Mouse (Mus musculus): ENCODE measurements around the gene Prkag2. TPM values are rescaled to one million over a fixed set of nuclear protein-coding genes. Genes with fewer than 3 reads are reported as not detected.

Gene Prkag2
- polyA plus RNA-seq, 1 experiment from 2014 or later: 4.8 TPM

DNA sequence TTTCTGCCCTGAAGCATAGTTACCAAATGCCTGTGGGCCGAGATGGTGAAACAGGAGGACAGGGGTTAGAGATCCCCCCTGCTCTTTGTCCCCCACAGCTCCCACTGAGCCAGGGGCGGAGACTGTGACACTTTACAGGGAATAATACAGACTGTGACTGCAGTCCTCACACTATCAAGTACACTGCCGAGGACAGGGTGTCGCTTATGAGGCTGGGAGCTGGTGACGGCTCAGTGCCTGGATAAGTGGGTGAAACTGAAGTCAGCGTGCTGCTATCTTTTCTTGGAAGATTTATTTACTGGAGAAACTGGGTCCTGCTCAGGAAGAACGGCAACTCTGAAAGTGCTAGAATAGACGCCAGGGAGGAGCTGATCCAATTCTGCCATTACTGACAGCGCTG is 210.6 kb downstream of the Prkag2 start:
- H3K4me1 ChIP-seq (ENCODE audit: control insufficient read depth, low read depth, low read length): no peaks in the 10 kb centered on the region
- H3K27me3 ChIP-seq (ENCODE audit: control insufficient read depth, insufficient read depth, low read depth, low read length): no peaks in the 10 kb centered on the region
- H3K27ac ChIP-seq (ENCODE audit: low read length): no peak overlapping the region
- no peak overlapping the region for H3K4me2 ChIP-seq (ENCODE audit: low read depth, low read length)
- no peak overlapping the region for H3K4me3 ChIP-seq (ENCODE audit: low read depth, low read length)
- no peaks in the 10 kb centered on the region for H3K9me3 ChIP-seq (replicated peaks; ENCODE audit: control insufficient read depth, low read length)
- H3K36me3 ChIP-seq (ENCODE audit: control insufficient read depth, insufficient read depth): no peaks in the 10 kb centered on the region; the same call in 1 of the 2 replicates
- no peak for ATAC-seq (ENCODE audit: low read depth)
- H3K9ac ChIP-seq (ENCODE audit: low read depth, low read length): no peak overlapping the region
- 67% methylated on average over 9 of the region's 9 CpGs for WGBS (ENCODE audit: insufficient replicate concordance)

DNA sequence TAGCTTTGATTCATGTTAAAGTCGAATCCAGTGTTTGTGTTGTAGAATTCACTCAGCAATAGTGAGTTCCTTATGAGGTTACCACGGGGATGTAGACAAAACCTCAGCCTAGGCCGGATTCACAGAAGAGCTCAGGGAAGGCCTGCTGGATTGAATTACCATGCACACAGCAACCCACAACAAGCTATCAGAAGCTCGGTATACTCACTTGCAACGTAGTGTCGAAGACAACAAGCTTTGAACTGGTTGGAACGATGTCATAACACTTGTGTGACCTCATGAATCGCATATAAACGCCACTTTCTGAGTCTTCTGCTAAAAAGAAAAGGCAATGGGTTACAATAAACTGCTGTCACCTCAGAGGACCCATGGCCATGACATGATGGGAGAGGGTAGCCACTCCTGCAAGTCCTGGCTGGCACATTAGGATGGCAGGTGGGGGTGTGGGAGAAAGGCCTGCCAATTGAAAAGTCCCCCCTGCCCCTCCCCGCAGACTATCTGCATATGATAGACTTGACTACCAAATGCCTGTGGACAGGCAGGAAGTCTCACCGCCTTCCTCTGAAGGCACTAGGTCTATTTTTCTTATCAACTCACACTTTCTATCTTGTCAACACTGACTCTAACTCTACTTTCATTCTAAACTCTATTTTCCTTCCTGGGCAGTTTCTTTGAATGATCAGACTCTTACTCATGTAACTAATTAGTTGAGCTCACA is 211.4 kb downstream of the Prkag2 start:
- Histone ChIP-seq H3K4me3 (ENCODE audit: low read depth, low read length) (no peak overlapping the region), H3K9me3 (replicated peaks; ENCODE audit: control insufficient read depth, low read length) (no peaks in the 10 kb centered on the region), H3K9ac (ENCODE audit: low read depth, low read length) (no peak overlapping the region), H3K27ac (ENCODE audit: low read length) (no peak overlapping the region), H3K4me1 (ENCODE audit: control insufficient read depth, low read depth, low read length) (no peaks in the 10 kb centered on the region), H3K36me3 (ENCODE audit: control insufficient read depth, insufficient read depth) (no peaks in the 10 kb centered on the region; the same call in 1 of the 2 replicates), H3K4me2 (ENCODE audit: low read depth, low read length) (no peak overlapping the region), H3K27me3 (ENCODE audit: control insufficient read depth, insufficient read depth, low read depth, low read length) (no peaks in the 10 kb centered on the region)
- no peak for ATAC-seq (ENCODE audit: low read depth)
- 70% methylated on average over 11 of the region's 11 CpGs for WGBS (ENCODE audit: insufficient replicate concordance)

DNA sequence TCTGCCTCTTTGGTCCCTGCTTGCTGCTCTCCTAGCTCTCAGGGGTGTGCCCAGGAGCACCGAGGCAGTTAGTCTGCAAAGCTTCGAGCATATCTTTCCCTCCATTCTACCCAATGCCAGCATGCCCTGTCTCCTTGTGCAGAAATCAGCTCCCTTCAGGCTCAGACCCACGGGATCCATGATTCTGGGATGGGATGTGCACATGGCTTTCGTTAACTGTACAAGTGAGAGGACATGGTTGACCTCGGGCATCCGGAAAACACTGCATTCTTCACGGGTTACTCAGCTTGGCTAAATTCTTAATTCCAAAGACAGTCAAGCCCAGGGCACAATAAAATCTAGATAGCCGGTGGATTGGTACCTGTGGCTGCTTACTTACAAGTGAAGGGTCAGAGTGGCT is 213.2 kb downstream of the Prkag2 start:
- 67% methylated on average over 8 of the region's 8 CpGs for WGBS (ENCODE audit: insufficient replicate concordance)
- H3K27ac ChIP-seq (ENCODE audit: low read length): no peak overlapping the region
- no peak for ATAC-seq (ENCODE audit: low read depth)
- H3K4me1 ChIP-seq (ENCODE audit: control insufficient read depth, low read depth, low read length): no peaks in the 10 kb centered on the region
- H3K4me3 ChIP-seq (ENCODE audit: low read depth, low read length): no peak overlapping the region
- H3K4me2 ChIP-seq (ENCODE audit: low read depth, low read length): no peak overlapping the region
- H3K27me3 ChIP-seq (ENCODE audit: control insufficient read depth, insufficient read depth, low read depth, low read length): no peaks in the 10 kb centered on the region
- no peaks in the 10 kb centered on the region; the same call in 1 of the 2 replicates for H3K36me3 ChIP-seq (ENCODE audit: control insufficient read depth, insufficient read depth)
- no peaks in the 10 kb centered on the region for H3K9me3 ChIP-seq (replicated peaks; ENCODE audit: control insufficient read depth, low read length)
- H3K9ac ChIP-seq (ENCODE audit: low read depth, low read length): no peak overlapping the region

DNA sequence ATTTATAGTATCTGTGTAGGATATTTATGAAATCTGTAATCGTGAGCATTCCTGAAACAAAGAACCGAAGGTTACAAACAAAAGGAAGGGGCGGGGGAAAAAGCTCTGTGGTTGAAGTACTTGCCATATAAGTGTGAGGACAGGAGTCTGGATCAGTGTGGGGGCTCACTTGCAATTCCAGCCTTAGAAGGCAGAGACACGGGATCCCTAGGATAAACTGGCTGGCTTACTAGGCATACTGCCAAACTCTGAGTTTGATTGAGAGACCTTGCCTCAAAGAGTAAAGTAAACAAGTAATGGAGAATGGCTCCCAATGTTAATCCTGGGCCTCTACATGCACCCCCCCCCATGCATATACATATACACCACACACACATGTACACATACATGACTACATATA is 221.7 kb downstream of the Prkag2 start:
- ATAC-seq (ENCODE audit: low read depth): no peak
- Histone ChIP-seq H3K9ac (ENCODE audit: low read depth, low read length) (no peak overlapping the region), H3K4me1 (ENCODE audit: control insufficient read depth, low read depth, low read length) (peaks cover 4% of the 10 kb centered on the region; the same call in 1 of the 2 replicates), H3K27me3 (ENCODE audit: control insufficient read depth, insufficient read depth, low read depth, low read length) (no peaks in the 10 kb centered on the region), H3K4me3 (ENCODE audit: low read depth, low read length) (no peak overlapping the region), H3K36me3 (ENCODE audit: control insufficient read depth, insufficient read depth) (no peaks in the 10 kb centered on the region), H3K9me3 (replicated peaks; ENCODE audit: control insufficient read depth, low read length) (no peaks in the 10 kb centered on the region), H3K4me2 (ENCODE audit: low read depth, low read length) (no peak overlapping the region), H3K27ac (ENCODE audit: low read length) (no peak overlapping the region)
- WGBS (ENCODE audit: insufficient replicate concordance): 50% methylated on average over 4 of the region's 4 CpGs

DNA sequence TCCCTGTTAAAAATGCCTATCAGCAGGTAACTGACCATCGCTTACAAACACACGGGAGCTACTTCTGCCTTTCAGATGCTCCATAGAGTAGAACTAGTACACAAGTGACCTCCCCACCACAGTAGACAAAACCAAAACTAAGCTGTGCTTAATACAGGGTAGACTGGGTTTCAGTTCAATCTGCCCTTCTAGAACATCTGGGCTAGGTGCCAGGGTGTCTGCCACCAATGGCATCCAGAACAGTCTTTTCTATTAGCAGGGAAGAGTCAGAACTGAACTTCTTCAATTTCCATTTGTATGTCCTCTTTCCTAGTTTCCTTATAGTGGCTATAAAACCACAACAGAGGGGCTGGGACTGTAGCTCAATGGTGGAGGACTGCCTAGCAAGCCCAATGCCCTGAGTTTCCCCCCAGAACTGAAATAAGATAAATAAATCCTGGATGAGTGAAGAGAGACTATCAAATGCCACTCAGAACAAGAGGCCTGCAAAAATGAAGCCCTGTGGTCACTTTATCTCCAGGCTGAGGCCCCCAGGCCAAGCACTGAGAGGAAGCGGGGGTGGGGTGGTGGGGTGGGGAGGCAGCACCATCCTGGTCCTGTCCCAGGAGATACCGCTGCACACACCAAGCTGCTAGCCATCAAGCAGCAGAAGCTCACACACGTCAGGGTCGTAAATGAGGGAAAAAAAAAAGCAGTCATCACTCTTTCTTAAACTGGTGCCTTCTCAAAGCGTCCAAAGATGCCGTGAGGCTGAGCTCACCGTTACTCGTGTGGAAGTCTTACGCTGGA is 222.4 kb downstream of the Prkag2 start:
- H3K36me3 ChIP-seq (ENCODE audit: control insufficient read depth, insufficient read depth): no peaks in the 10 kb centered on the region
- H3K4me2 ChIP-seq (ENCODE audit: low read depth, low read length): no peak overlapping the region
- no peaks in the 10 kb centered on the region for H3K9me3 ChIP-seq (replicated peaks; ENCODE audit: control insufficient read depth, low read length)
- no peaks in the 10 kb centered on the region for H3K27me3 ChIP-seq (ENCODE audit: control insufficient read depth, insufficient read depth, low read depth, low read length)
- H3K4me3 ChIP-seq (ENCODE audit: low read depth, low read length): no peak overlapping the region
- ATAC-seq (ENCODE audit: low read depth): peak; percentile 24; the same call in 1 of the 2 replicates
- H3K27ac ChIP-seq (ENCODE audit: low read length): no peak overlapping the region
- H3K9ac ChIP-seq (ENCODE audit: low read depth, low read length): no peak overlapping the region
- WGBS (ENCODE audit: insufficient replicate concordance): 35% methylated on average over 11 of the region's 11 CpGs
- H3K4me1 ChIP-seq (ENCODE audit: control insufficient read depth, low read depth, low read length): peaks cover 4% of the 10 kb centered on the region; the same call in 1 of the 2 replicates

DNA sequence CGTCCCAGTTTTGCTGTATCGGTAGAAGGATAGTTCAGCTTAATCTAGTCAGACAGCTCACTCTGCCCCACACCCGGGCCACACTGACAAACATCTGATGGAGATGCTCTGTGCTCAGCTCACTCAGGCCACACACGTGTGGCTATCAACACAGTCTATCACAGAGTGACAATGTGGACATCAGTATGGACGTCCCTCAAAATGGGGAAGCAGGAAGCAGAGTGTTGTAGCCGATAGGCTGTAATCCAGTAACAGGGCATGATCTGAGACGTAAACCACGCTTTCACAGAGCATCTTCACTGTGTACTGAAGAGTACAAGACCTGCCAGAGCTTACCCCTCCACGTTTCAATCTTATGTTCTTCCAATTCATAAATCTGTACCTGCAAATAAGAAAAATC is 223.8 kb downstream of the Prkag2 start:
- no peaks in the 10 kb centered on the region for H3K9me3 ChIP-seq (replicated peaks; ENCODE audit: control insufficient read depth, low read length)
- 36% methylated on average over 9 of the region's 9 CpGs for WGBS (ENCODE audit: insufficient replicate concordance)
- no peak overlapping the region for H3K4me3 ChIP-seq (ENCODE audit: low read depth, low read length)
- H3K9ac ChIP-seq (ENCODE audit: low read depth, low read length): no peak overlapping the region
- H3K4me1 ChIP-seq (ENCODE audit: control insufficient read depth, low read depth, low read length): peaks cover 4% of the 10 kb centered on the region; the same call in 1 of the 2 replicates
- no peaks in the 10 kb centered on the region for H3K27me3 ChIP-seq (ENCODE audit: control insufficient read depth, insufficient read depth, low read depth, low read length)
- no peak overlapping the region for H3K4me2 ChIP-seq (ENCODE audit: low read depth, low read length)
- no peak overlapping the region for H3K27ac ChIP-seq (ENCODE audit: low read length)
- H3K36me3 ChIP-seq (ENCODE audit: control insufficient read depth, insufficient read depth): no peaks in the 10 kb centered on the region
- ATAC-seq (ENCODE audit: low read depth): no peak

DNA sequence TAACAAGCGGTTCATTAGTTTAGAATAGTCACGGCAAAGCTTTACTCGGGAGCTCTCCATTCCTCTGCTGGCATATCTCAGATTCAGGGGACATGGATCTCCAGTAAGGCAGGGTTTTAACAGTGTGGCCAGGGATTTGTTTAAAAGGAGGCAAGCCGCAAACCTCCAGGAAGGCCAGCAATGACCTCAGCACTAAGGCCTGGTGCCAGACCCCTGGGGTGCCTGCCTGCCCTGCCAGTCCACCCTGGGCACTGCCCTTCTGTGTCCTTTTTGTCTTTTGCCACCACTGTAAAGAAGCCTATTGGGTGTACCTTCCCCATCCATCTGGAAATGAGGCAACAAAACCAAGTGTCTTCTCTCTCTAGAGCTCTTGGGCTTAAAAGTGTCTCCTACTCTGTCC is 226.3 kb downstream of the Prkag2 start:
- Histone ChIP-seq H3K4me1 (ENCODE audit: control insufficient read depth, low read depth, low read length) (peaks cover 19% of the 10 kb centered on the region), H3K27ac (ENCODE audit: low read length) (no peak overlapping the region), H3K9me3 (replicated peaks; ENCODE audit: control insufficient read depth, low read length) (no peaks in the 10 kb centered on the region), H3K36me3 (ENCODE audit: control insufficient read depth, insufficient read depth) (no peaks in the 10 kb centered on the region), H3K4me2 (ENCODE audit: low read depth, low read length) (no peak overlapping the region), H3K27me3 (ENCODE audit: control insufficient read depth, insufficient read depth, low read depth, low read length) (no peaks in the 10 kb centered on the region), H3K9ac (ENCODE audit: low read depth, low read length) (no peak overlapping the region), H3K4me3 (ENCODE audit: low read depth, low read length) (no peak overlapping the region)
- 88% methylated on average over 4 of the region's 4 CpGs for WGBS (ENCODE audit: insufficient replicate concordance)
- no peak for ATAC-seq (ENCODE audit: low read depth)

DNA sequence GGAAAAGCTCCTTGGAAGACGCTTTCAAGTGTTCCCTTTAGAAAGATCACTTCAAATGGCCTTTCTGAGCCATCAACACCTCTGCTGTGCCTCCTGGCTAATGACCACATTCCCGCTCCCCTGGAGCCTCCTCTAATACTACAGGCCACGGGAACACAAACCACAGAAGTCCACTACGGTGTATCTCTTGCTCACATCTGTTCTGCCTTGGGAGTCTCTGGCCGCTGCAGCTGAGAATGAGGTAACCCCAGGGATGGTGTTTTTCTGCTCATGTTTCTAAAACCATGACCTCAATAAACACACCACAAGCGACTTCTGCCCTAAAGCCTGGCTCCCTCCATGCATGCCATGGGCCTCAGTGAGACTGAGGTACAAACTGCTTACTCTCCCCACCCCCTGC is 227.2 kb downstream of the Prkag2 start:
- H3K27ac ChIP-seq (ENCODE audit: low read length): no peak overlapping the region
- H3K4me2 ChIP-seq (ENCODE audit: low read depth, low read length): no peak overlapping the region
- ATAC-seq (ENCODE audit: low read depth): no peak
- 35% methylated on average over 6 of the region's 6 CpGs for WGBS (ENCODE audit: insufficient replicate concordance)
- no peaks in the 10 kb centered on the region for H3K27me3 ChIP-seq (ENCODE audit: control insufficient read depth, insufficient read depth, low read depth, low read length)
- no peak overlapping the region for H3K9ac ChIP-seq (ENCODE audit: low read depth, low read length)
- H3K9me3 ChIP-seq (replicated peaks; ENCODE audit: control insufficient read depth, low read length): no peaks in the 10 kb centered on the region
- H3K36me3 ChIP-seq (ENCODE audit: control insufficient read depth, insufficient read depth): no peaks in the 10 kb centered on the region
- peaks cover 18% of the 10 kb centered on the region for H3K4me1 ChIP-seq (ENCODE audit: control insufficient read depth, low read depth, low read length)
- H3K4me3 ChIP-seq (ENCODE audit: low read depth, low read length): no peak overlapping the region

DNA sequence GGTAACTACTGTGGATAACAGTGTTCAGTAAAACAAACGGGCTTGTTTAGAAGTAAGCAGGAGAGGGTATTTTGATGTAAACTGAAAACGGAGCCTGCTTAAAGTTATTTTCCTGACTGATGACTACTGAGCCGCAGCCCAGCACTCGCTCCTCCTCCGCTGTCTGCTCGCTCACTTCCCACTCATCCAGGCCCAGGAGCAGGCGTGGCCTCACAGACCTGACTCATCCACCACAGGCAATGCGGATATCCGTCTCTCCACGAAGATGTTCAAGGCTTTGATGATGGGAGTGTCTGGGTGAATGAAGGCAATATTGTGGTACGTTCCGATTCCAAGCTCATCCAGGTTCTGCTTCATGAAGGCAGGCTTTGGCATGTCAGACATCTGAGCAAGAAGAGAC is 229.2 kb downstream of the Prkag2 start:
- no peak for ATAC-seq (ENCODE audit: low read depth)
- 75% methylated on average over 12 of the region's 12 CpGs for WGBS (ENCODE audit: insufficient replicate concordance)
- Histone ChIP-seq H3K27me3 (ENCODE audit: control insufficient read depth, insufficient read depth, low read depth, low read length) (no peaks in the 10 kb centered on the region), H3K4me1 (ENCODE audit: control insufficient read depth, low read depth, low read length) (peaks cover 15% of the 10 kb centered on the region), H3K36me3 (ENCODE audit: control insufficient read depth, insufficient read depth) (no peaks in the 10 kb centered on the region; the same call in 1 of the 2 replicates), H3K4me3 (ENCODE audit: low read depth, low read length) (no peak overlapping the region), H3K9ac (ENCODE audit: low read depth, low read length) (no peak overlapping the region), H3K4me2 (ENCODE audit: low read depth, low read length) (no peak overlapping the region), H3K27ac (ENCODE audit: low read length) (no peak overlapping the region), H3K9me3 (replicated peaks; ENCODE audit: control insufficient read depth, low read length) (no peaks in the 10 kb centered on the region)

All from liver, embryonic 16.5 days (tissue).